Mouse (Mus musculus) midbrain, embryonic 16.5 days (tissue): ENCODE measurements around the gene Drap1. TPM values are rescaled to one million over a fixed set of nuclear protein-coding genes. Genes with fewer than 3 reads are reported as not detected.
"Not testable (repeated sequence)": the region's sequence is repeated elsewhere in the genome, so short reads cannot be mapped to it uniquely, and the experiment has no call there.

Experiments used
- ATAC-seq: fragments of 200-750 bp; cut with Nextera tagmentation; 2 replicates; pipeline ENCODE4 v1.8.0; 2017; ENCODE audit warnings: moderate TSS enrichment
- H3K27ac ChIP-seq: fragments of 300-500 bp; sonication (generic); 2 replicates; pipeline ENCODE4 v1.5.1; 2014; ENCODE audit warnings: mild to moderate bottlenecking, low read length, mixed read lengths
- H3K27me3 ChIP-seq: fragments of 300-500 bp; sonication (generic); 2 replicates; pipeline ENCODE4 v1.6.1; 2014; ENCODE audit warnings: low read depth, low read length, mixed read lengths; ENCODE audit not compliant: control insufficient read depth, insufficient read depth
- H3K36me3 ChIP-seq: fragments of 300-500 bp; sonication (generic); 2 replicates; pipeline ENCODE4 v1.6.1; 2014; ENCODE audit warnings: mild to moderate bottlenecking, low read length, moderate library complexity, mixed read lengths; ENCODE audit not compliant: control insufficient read depth, insufficient read depth
- H3K4me1 ChIP-seq: fragments of 300-500 bp; sonication (generic); 2 replicates; pipeline ENCODE4 v1.6.1; 2014; ENCODE audit warnings: mild to moderate bottlenecking, low read length, mixed read lengths; ENCODE audit not compliant: control insufficient read depth, insufficient read depth
- H3K4me2 ChIP-seq: fragments of 300-500 bp; sonication (generic); 2 replicates; pipeline ENCODE4 v1.6.1; 2014; ENCODE audit warnings: mild to moderate bottlenecking, low read length, mixed read lengths
- H3K4me3 ChIP-seq: fragments of 300-500 bp; sonication (generic); 2 replicates; pipeline ENCODE4 v1.5.1; 2014; ENCODE audit warnings: low read depth, mild to moderate bottlenecking, low read length, moderate library complexity, mixed read lengths
- H3K9ac ChIP-seq: fragments of 300-500 bp; sonication (generic); 2 replicates; pipeline ENCODE4 v1.6.1; 2014; ENCODE audit warnings: low read depth, low read length, mixed read lengths
- H3K9me3 ChIP-seq: fragments of 300-500 bp; sonication (generic); replicated peaks from 2 replicates; pipeline ENCODE4 v1.6.1; 2014; ENCODE audit warnings: mild to moderate bottlenecking, low read length, mixed read lengths; ENCODE audit not compliant: control insufficient read depth, poor library complexity, severe bottlenecking
- WGBS: fragments of 180-500 bp; shearing (Covaris S2); extraction: QIAGEN DNeasy Blood & Tissue Kit; methylation state at CpG from one replicate; pipeline ENCODE4 v1.1.7; 2014; 5-methylcytosine and 5-hydroxymethylcytosine counted together
- polyA plus RNA-seq: library from polyadenylated mRNA; unstranded; fragments of >200 nt; fragmentation: Nextera tagmentation; extraction: Ambion mirVana; gene quantifications from 2 replicates; pipeline ENCODE4 v1.2.1, GENCODE M21; 2015

Drap1 gene
- polyA plus RNA-seq, 1 experiment from 2014 or later = 310 TPM

DNA sequence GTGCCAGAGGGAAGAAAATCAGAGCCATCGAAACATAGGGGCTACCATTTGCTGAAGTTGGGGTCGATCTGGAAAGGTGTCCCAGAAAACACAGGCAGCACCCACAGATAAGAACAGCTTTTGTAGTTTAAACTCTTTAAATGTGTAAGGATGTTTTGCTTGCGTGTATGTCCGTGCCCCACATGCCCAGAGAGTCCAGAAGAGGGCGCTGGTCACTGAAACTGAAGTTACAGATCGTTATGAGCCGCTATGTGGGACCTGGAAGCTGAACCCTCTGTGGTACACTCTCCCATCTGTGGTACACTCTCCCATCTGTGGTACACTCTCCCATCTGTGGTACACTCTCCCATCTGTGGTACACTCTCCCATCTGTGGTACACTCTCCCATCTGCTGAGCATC lies 17.6 kb downstream of the Drap1 start:
- ATAC-seq = peak; percentile 72
- H3K9me3 ChIP-seq = no peaks in the 10 kb centered on the region
- peaks cover 12% of the 10 kb centered on the region for H3K4me1 ChIP-seq

DNA sequence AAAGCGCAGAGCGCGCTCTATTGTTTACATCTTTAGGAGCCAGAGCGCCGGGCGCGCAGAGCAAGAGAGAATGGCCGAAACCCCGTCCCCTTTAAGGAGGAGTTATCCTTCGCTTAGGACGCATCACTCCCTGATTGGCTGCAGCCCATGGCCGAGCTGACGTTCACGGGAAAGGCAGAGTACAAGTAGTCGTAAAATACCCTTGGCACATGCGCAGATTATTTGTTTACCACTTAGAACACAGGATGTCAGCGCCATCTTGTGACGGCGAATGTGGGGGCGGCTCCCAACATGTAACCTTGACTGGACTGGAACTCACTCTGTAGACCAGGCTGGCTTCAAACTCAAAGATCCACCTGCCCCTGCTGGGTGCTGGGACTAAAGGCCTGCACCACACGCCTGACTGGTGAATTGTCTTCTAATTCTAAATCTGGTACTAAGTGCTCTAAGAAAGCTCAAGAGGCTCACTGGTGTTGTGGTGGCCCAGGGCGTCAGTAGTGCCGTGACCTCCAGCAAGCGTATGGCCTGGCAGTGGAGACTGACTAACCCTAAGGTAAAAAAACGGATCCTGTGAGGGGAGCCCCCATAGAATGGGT lies 18.1 kb downstream of the Drap1 start:
- peak overlapping the region; percentile 76 for H3K9ac ChIP-seq
- H3K4me2 ChIP-seq = peak overlapping the region; percentile 60
- peak overlapping the region; percentile 50 for H3K4me3 ChIP-seq
- H3K27me3 ChIP-seq, H3K36me3 ChIP-seq, H3K9me3 ChIP-seq: not testable (repeated sequence)
- ATAC-seq = peak; percentile 85
- H3K27ac ChIP-seq = peak overlapping the region; percentile 81
- peaks cover 12% of the 10 kb centered on the region for H3K4me1 ChIP-seq
- 13% methylated on average over 21 of the region's 25 CpGs for WGBS

More for the DNA sequence above, 17.6 kb downstream of the Drap1 start:
- Histone ChIP-seq H3K4me2 (peak overlapping the region; percentile 60), H3K27me3 (no peaks in the 10 kb centered on the region), H3K27ac (peak overlapping the region; percentile 81), H3K9ac (peak overlapping the region; percentile 76), H3K4me3 (peak overlapping the region; percentile 50), H3K36me3 (no peaks in the 10 kb centered on the region)
- 17% methylated on average over 7 of the region's 7 CpGs for WGBS

DNA sequence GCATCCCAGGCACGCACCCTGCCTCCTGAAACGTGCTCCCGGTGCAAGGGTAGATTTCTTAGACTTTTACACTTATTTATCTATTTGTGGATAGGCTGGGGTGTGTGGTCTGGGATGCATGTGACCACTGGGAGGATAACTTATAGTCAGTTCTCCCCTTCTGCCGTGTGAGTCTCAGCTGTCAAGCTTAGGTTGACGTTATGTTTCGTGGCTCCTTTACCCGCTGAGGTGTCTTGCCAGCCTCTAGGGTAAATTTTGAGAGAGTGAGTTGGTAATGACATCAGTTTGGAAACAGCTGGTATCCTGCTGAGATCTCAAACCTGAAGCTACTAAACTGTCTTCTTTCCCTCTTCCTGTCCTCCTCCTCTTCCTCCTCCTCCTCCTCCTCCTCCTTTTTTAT lies 18.9 kb downstream of the Drap1 start:
- Histone ChIP-seq H3K4me3 (peak overlapping the region; percentile 32), H3K4me2 (peak overlapping the region; percentile 52), H3K4me1 (peaks cover 12% of the 10 kb centered on the region), H3K27ac (0 out of 2 replicates have a peak overlapping the region, but pooled peaks have one; percentile 26), H3K9me3 (no peaks in the 10 kb centered on the region), H3K27me3 (no peaks in the 10 kb centered on the region), H3K9ac (peak overlapping the region; percentile 43; the same call in 1 of the 2 replicates), H3K36me3 (no peaks in the 10 kb centered on the region)
- ATAC-seq = no peak
- WGBS = 27% methylated on average over 7 of the region's 7 CpGs

DNA sequence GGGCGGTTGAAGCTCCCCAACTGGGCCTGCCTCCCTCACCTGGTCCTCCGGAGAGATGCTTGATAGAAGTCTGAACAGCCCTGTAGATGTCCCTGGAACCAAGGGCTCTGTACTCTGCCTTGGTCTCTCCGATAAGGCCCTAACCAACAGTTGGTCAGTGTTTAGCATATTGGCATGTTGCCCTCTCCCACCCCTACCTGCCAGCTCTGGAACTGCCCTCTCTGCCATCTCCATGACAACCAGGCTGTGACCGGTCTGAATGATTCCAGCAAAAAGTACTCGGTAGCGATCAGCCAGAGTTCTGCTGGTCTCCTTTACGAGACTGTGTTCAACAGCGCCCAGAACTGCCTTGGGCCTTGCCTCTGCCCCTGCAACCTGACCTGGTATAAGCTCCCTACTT lies 22.5 kb downstream of the Drap1 start, which contains the start of gene Tsga10ip:
Gene Tsga10ip, minus strand, starts transcription at position 234 of the 400 bp plus-strand sequence.
- no peak within 1 kb of the TSS for H3K4me3 ChIP-seq
- H3K9me3 ChIP-seq = no peaks in the 10 kb centered on the region
- peaks cover 4% of the 10 kb centered on the region for H3K4me1 ChIP-seq
- no peaks in the 10 kb centered on the region for H3K27me3 ChIP-seq
- H3K27ac ChIP-seq = no peak within 1 kb of the TSS
- H3K4me2 ChIP-seq = no peak within 1 kb of the TSS
- 74% methylated on average over 8 of the region's 8 CpGs for WGBS
- ATAC-seq = no peak
- no peaks in the 10 kb centered on the region for H3K36me3 ChIP-seq
- H3K9ac ChIP-seq = 0 out of 2 replicates have a peak within 1 kb of the TSS, but pooled peaks have one; percentile 6

DNA sequence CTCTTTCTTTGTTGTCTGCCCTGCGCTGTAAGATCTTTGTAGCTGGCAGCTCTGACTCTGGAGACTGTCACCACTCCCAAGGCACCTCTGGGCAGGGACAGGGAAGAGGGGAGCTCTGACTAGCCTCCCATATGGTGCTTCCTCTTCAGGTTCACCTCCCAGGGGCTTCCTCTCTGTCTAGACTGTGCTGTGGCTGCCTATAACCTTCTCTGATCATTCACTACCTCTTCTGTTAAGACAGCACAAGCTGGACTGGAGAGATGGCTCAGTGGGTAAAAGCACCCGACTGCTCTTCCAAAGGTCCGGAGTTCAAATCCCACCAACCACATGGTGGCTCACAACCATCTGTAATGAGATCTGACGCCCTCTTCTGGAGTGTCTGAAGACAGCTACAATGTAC lies 23.7 kb downstream of the Drap1 start:
- not testable (repeated sequence) for H3K9ac ChIP-seq, H3K36me3 ChIP-seq, H3K4me3 ChIP-seq, H3K27me3 ChIP-seq, H3K9me3 ChIP-seq, H3K4me1 ChIP-seq, H3K27ac ChIP-seq, H3K4me2 ChIP-seq, ATAC-seq
- WGBS = 73% methylated on average over 4 of the region's 4 CpGs

DNA sequence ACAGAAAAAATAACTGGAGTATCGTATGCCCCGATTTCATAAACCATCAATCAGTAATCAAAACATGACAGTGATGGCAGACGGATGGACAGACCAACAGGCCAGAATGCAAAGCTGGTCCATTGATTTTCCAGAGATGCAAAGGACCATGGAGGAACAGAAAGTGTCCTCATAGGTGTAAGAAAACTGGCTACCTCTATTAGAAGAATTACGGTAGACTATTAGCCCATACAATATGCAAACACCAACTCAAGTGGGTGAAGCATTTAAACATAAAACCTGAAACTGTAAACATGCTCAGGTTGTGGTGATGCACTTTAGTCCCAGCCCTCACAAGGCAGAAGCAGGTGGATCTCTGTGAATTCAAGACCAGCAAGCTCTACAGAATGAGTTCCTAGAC lies 29.4 kb downstream of the Drap1 start:
- H3K4me1 ChIP-seq = peaks cover under 1% of the 10 kb centered on the region; the same call in 1 of the 2 replicates
- no peak overlapping the region for H3K9ac ChIP-seq
- H3K27ac ChIP-seq = no peak overlapping the region
- no peak for ATAC-seq
- H3K4me3 ChIP-seq = no peak overlapping the region
- no peaks in the 10 kb centered on the region for H3K9me3 ChIP-seq
- no peaks in the 10 kb centered on the region for H3K27me3 ChIP-seq
- WGBS = 72% methylated on average over 4 of the region's 4 CpGs
- no peak overlapping the region for H3K4me2 ChIP-seq
- no peaks in the 10 kb centered on the region for H3K36me3 ChIP-seq

DNA sequence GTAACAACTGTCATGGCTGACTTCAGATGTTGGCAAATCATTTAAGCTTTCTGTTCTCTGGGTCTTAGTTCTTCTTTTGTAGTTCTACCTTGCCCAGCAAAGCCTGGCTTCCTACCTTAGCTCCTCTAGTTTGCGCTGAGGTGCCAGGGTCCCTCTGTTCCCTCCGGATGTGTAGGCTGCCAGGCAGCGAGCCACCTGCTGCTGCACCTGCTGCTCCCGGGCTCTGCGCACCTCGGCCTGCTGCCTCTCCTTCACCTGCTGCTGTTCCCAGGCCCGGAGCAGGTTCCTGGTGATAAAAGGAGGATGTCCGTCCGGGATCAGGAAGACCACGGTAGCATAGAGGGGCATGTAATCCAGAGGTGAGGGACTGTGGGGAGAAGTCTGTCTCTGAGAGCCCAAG lies 30.6 kb downstream of the Drap1 start:
- 62% methylated on average over 10 of the region's 10 CpGs for WGBS
- peaks cover 12% of the 10 kb centered on the region for H3K4me1 ChIP-seq
- H3K4me3 ChIP-seq = no peak overlapping the region
- no peaks in the 10 kb centered on the region for H3K27me3 ChIP-seq
- H3K27ac ChIP-seq = no peak overlapping the region
- no peak overlapping the region for H3K9ac ChIP-seq
- H3K36me3 ChIP-seq = no peaks in the 10 kb centered on the region
- ATAC-seq = no peak
- no peak overlapping the region for H3K4me2 ChIP-seq
- no peaks in the 10 kb centered on the region for H3K9me3 ChIP-seq

DNA sequence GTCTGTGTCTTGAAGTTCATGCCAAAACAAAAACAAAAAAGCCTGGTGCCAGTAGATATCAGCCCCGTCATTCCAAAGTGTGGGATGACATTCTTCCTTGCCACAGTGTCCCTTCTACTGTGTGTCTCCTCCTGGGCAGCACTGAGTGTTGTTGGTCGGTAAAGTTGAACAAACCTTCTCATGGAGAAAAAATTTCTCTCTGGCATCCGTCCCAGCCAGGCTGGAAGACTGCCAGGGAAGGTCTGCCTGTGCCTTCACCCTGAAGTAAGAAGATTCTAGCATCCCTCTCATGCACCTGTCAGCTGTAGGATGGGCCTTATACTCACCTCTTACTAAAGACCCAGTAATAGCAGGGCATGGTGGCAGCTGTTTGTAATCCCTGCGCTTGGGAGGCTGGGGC lies 31.9 kb downstream of the Drap1 start:
- Histone ChIP-seq H3K36me3 (no peaks in the 10 kb centered on the region), H3K9ac (no peak overlapping the region), H3K4me2 (no peak overlapping the region), H3K27ac (no peak overlapping the region), H3K4me3 (no peak overlapping the region), H3K4me1 (peaks cover 13% of the 10 kb centered on the region), H3K9me3 (no peaks in the 10 kb centered on the region), H3K27me3 (no peaks in the 10 kb centered on the region)
- 57% methylated on average over 4 of the region's 4 CpGs for WGBS
- ATAC-seq = no peak

DNA sequence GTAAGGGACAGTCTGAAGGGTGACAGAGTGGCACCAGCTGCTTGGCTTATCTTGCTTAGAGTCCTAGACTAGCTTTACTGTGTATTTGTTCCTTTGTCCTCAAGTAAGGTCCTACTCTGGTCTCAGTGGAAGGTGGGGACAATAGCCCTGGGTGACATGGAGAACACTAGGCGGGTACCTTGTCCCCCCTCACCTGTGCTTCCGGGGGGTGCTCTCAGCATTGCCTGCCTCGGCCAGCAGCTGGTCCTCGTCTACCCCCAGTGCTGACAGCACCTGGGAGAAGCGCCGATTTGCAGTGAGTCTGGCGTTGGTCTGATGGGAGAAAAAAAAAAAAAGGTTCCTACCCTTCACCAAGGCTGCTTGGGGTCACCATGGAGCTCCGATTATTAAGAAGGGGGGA lies 34.4 kb downstream of the Drap1 start:
- Histone ChIP-seq H3K4me2 (no peak overlapping the region), H3K9me3 (no peaks in the 10 kb centered on the region), H3K27ac (no peak overlapping the region), H3K36me3 (no peaks in the 10 kb centered on the region; the same call in 1 of the 2 replicates), H3K9ac (no peak overlapping the region), H3K4me1 (peaks cover 28% of the 10 kb centered on the region), H3K4me3 (no peak overlapping the region), H3K27me3 (no peaks in the 10 kb centered on the region)
- WGBS = 91% methylated on average over 8 of the region's 8 CpGs
- no peak for ATAC-seq
